Mouse (Mus musculus): ENCODE measurements at regions not wholly inside any gene's neighbourhood (a gene's known extent, or its start where the extent isn't known, plus 50 kb on each side); places are given as distances from the start of the nearest gene placed in this dataset.

DNA sequence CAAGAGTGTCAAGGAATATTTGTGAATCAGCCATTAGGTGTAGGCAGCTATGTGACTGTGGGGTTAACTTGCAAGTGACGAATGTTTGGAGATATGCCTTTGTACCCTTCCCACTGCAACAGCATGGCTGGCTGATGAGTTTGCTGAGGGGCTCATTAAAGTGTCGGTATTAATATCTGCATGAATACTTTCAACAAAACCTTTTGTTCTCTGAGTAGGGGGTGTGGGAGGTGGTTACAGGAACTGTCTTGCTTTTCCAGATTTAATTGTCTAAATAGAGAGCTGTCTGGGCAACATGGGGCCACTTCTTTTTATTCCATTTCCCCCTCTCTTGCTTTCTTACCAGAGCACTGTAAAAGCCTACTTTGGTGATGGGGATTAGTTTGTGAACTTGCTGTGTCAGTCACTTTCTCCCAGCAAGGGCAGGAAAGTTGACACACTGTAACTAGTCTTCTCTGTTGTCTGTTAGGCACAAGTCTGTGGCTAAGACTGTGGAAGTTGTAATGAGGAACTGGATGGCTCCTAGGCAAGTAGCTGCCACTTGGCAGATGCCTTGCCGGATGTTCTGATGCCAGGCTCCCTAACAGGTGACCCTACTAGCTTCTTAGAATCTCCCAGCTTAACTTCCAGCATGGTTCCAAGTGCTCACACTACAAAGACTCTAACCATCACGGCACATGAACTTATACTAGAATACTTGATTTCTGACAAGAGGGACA is 208.7 kb upstream of the Fggy start:
- H3K36me3 ChIP-seq = no peaks in the 10 kb centered on the region
- H3K4me1 ChIP-seq = peaks cover 33% of the 10 kb centered on the region
- no peak overlapping the region for H3K4me2 ChIP-seq (replicated peaks)
- ATAC-seq (replicated peaks) = no peak
- H3K9ac ChIP-seq (replicated peaks) = no peak overlapping the region
- H3K9me3 ChIP-seq = no peaks in the 10 kb centered on the region
- H3K27ac ChIP-seq (replicated peaks) = peak overlapping the region; percentile 63
- 38% methylated on average over 4 of the region's 4 CpGs for WGBS
- no peaks in the 10 kb centered on the region for H3K27me3 ChIP-seq
- H3K4me3 ChIP-seq = no peak overlapping the region

DNA sequence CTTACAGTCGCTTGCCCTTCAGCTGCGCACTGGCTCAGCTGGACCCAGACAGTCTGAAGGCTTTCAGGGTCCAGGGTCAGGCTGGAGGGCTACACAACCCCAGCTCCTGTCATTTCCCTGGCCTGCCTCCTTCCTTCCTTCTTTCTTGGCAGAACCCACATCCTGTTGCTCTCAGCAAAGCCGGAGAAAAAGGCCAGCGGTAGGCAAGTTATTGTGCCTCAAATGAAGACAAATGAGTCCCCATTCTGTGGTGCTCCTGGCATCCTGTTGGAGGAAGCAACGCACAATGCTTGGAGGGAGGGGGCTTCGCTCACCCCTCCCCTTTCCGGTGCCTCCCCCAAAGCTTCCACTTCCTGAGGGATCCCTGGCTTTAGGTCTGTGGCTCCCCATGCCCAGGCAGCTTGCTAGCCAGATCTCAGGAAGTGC is 203.4 kb upstream of the Fggy start:
- H3K9ac ChIP-seq (replicated peaks) = no peak overlapping the region
- H3K4me3 ChIP-seq = no peak overlapping the region
- peak; percentile 58 for ATAC-seq (replicated peaks)
- 44% methylated on average over 7 of the region's 7 CpGs for WGBS
- no peaks in the 10 kb centered on the region for H3K27me3 ChIP-seq
- H3K27ac ChIP-seq (replicated peaks) = no peak overlapping the region
- H3K36me3 ChIP-seq = no peaks in the 10 kb centered on the region
- H3K4me2 ChIP-seq (replicated peaks) = no peak overlapping the region
- no peaks in the 10 kb centered on the region for H3K9me3 ChIP-seq
- H3K4me1 ChIP-seq = peaks cover 7% of the 10 kb centered on the region

DNA sequence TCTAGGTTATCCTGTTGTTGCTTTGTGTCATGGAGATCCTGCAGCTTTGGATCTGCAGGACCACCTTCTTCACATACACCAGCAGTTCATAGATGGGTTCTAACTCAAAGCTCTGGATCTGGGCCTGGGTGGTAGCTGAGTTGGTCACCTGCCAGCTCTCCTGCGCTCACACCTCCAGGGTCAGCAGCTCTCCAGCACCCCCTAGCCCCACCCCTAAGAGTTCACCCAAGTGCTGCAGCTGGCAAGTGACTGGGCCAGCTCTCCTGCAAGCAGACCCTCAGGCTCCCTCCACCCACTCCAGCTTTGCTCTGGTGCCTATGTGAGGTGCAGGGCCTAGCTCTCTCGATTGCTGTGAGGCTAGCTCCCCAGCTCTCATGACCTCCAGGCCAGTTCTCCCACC is 198.6 kb upstream of the Fggy start:
- H3K36me3 ChIP-seq = no peaks in the 10 kb centered on the region
- no peak overlapping the region for H3K9ac ChIP-seq (replicated peaks)
- no peak overlapping the region for H3K27ac ChIP-seq (replicated peaks)
- H3K9me3 ChIP-seq = no peaks in the 10 kb centered on the region
- no peaks in the 10 kb centered on the region for H3K27me3 ChIP-seq
- no peak overlapping the region for H3K4me3 ChIP-seq
- ATAC-seq (replicated peaks) = no peak
- 75% methylated on average over 2 of the region's 2 CpGs for WGBS
- H3K4me1 ChIP-seq = peaks cover 3% of the 10 kb centered on the region; the same call in 1 of the 2 replicates
- H3K4me2 ChIP-seq (replicated peaks) = no peak overlapping the region

DNA sequence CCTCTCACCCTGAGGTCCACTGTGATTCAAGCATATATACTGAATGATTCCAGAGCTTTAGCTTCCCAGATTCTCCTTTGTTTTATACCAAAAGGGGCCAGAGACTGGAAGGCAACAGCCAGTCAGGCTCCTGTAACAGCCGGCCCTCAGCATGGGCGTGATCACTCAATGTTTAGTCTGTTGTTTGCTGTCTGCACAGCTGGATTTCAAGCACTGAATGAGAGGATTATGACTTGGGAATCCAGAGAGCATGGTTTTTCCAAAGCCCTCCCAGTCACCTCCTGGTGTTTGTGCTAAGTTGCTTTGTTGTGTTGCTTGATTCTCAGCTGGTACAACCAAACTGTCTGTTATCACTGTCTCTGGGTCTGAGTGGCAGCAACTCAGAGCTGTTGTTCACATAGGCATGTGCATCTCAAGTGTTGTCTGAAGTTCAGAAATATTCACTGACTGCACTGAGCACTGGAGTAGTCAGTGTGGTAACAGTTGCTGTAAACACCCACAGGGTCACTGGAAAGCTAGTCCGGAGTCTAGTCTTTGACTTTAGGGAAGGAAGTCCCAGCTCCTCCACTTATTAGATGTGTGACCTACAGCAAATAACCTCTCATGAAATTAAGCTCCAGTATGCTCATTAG is 196.9 kb upstream of the Fggy start:
- no peak overlapping the region for H3K4me2 ChIP-seq (replicated peaks)
- no peak overlapping the region for H3K4me3 ChIP-seq
- H3K9ac ChIP-seq (replicated peaks) = no peak overlapping the region
- no peaks in the 10 kb centered on the region for H3K36me3 ChIP-seq
- no peak for ATAC-seq (replicated peaks)
- no peak overlapping the region for H3K27ac ChIP-seq (replicated peaks)
- WGBS = 38% methylated on average over 3 of the region's 3 CpGs
- no peaks in the 10 kb centered on the region for H3K27me3 ChIP-seq
- peaks cover 3% of the 10 kb centered on the region; the same call in 1 of the 2 replicates for H3K4me1 ChIP-seq
- H3K9me3 ChIP-seq = no peaks in the 10 kb centered on the region

DNA sequence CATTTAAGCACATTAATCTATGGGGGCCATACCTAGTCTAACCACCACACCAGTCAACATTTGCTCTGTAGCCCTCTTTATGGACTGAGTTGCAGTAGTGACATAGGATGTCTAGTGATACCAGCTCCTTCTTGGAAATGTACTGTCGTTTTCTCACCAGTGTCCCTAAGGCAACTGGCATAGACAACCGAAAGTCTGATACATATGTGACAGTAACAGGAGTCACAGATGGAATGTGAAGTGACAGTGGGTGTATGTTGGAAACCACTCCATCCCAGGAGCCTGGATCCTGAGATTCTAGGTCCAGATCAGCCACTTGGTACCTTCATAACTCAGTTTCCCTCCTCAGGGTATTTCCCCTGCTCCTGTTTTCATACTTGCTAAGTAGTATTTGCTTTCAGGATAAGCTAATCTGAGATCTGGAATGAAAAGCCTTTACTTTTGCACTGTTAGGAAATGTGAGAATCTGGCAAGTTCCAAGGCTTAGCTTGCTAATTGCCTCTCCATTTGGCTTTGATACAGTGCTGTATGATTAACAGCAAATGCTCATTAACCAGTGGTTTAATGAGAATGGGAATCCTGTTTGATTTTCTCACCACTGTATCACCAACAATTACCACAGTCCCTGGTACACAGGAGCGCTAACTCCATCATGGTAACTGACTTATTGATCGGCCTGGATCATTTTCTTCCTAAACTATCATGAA is 192.8 kb upstream of the Fggy start:
- peak; percentile 75 for ATAC-seq (replicated peaks)

DNA sequence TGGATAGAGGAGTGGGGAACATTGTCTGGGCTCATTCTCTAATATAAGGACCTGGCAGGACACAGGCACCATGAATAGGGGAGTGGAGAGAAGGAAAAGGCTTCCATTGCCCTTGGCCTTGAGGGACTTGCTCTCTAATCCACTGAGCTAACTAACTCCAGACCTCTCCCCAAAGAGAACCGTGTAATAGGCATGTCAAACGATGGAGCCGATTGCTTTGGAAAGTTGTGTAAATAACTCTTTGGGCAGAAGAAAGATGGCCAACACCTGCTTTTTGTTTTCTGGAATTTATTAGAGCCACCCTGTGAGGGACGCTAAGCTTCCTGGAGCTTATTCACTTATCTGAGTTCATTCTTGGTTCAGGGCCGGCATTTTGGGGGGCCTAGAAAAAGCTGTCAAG is 180.9 kb upstream of the Fggy start:
- Histone ChIP-seq H3K9ac (replicated peaks) (no peak overlapping the region), H3K4me2 (replicated peaks) (no peak overlapping the region), H3K9me3 (no peaks in the 10 kb centered on the region), H3K4me3 (no peak overlapping the region), H3K27ac (replicated peaks) (no peak overlapping the region), H3K4me1 (no peaks in the 10 kb centered on the region), H3K27me3 (no peaks in the 10 kb centered on the region), H3K36me3 (no peaks in the 10 kb centered on the region)
- 87% methylated on average over 5 of the region's 5 CpGs for WGBS
- ATAC-seq (replicated peaks) = no peak

More for the DNA sequence above, 192.8 kb upstream of the Fggy start:
- Histone ChIP-seq H3K9me3 (no peaks in the 10 kb centered on the region), H3K4me2 (replicated peaks) (no peak overlapping the region), H3K4me1 (no peaks in the 10 kb centered on the region), H3K27me3 (no peaks in the 10 kb centered on the region), H3K4me3 (no peak overlapping the region), H3K27ac (replicated peaks) (0 out of 2 replicates have a peak overlapping the region, but pooled peaks have one; percentile 41), H3K36me3 (no peaks in the 10 kb centered on the region), H3K9ac (replicated peaks) (no peak overlapping the region)
- WGBS = 50% methylated on average over 4 of the region's 4 CpGs

DNA sequence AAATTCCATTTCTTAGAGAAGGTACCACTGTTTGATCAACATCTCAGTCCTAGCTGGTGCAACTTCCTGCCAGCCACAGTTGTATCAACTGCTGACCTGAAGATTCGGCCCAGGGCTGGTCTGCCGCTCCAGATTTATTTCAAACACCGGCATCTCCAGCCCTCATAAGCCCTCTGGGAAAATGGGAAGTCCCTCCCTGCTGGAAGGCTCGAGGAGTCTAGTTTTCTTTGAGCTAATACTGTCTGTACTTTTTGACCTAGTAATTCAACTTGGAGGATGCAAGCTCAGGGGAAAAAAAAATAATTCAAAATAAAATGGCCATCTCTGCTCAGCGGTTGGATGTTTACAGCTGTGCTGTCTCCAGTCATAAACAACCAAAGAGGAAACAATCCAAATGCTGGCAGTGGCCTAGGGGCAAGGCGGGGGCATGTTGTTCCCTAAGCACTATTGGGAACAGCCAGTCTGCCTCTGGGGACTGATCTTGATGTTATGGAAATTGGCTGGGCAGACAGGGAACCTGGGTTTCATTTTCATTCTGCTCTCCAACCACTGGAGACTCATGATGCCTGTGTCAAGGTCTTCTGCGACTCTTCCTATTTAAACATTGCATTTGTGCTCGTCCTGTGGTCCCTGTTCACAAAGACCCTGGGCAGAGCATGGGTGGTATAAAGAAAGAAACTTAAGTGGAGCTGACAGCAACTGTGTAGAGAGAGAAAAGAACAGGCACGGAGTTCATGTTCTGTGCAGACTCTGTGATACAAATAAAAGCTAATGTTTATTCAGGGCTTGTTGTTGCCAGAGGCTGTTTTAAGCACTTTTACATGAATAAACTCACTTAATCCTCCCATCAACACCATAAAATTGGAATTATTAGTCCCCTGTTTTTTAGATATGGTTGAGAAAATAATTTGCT is 179.8 kb upstream of the Fggy start:
- no peaks in the 10 kb centered on the region for H3K36me3 ChIP-seq
- no peak overlapping the region for H3K9ac ChIP-seq (replicated peaks)
- H3K4me1 ChIP-seq = no peaks in the 10 kb centered on the region
- H3K4me3 ChIP-seq = no peak overlapping the region
- H3K9me3 ChIP-seq = no peaks in the 10 kb centered on the region
- H3K27me3 ChIP-seq = no peaks in the 10 kb centered on the region
- H3K4me2 ChIP-seq (replicated peaks) = no peak overlapping the region
- WGBS = 67% methylated on average over 9 of the region's 9 CpGs
- ATAC-seq (replicated peaks) = no peak
- no peak overlapping the region for H3K27ac ChIP-seq (replicated peaks)

DNA sequence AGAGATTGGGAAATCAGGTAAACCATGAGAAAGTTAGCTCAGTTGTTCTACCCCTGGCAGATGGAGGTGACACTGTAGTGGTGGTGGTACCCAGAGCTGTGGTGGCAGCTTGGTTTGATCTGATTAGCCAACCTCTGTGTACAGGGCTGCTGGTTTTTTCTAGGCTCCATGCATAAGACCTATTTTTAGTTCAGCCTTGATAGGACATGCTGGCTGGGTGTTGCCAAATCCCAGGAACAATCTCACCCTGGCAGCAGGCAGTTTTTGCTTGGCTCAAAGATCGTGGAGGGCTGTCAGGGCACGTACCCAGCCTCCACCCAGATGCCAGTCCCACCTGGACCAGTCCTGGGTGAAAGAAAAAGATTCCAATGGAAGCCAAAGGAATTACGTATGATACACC is 178.7 kb upstream of the Fggy start:
- Histone ChIP-seq H3K9ac (replicated peaks) (no peak overlapping the region), H3K27me3 (no peaks in the 10 kb centered on the region), H3K36me3 (no peaks in the 10 kb centered on the region), H3K9me3 (no peaks in the 10 kb centered on the region), H3K4me3 (no peak overlapping the region), H3K4me2 (replicated peaks) (no peak overlapping the region), H3K4me1 (no peaks in the 10 kb centered on the region), H3K27ac (replicated peaks) (no peak overlapping the region)
- no peak for ATAC-seq (replicated peaks)
- 79% methylated on average over 3 of the region's 3 CpGs for WGBS

DNA sequence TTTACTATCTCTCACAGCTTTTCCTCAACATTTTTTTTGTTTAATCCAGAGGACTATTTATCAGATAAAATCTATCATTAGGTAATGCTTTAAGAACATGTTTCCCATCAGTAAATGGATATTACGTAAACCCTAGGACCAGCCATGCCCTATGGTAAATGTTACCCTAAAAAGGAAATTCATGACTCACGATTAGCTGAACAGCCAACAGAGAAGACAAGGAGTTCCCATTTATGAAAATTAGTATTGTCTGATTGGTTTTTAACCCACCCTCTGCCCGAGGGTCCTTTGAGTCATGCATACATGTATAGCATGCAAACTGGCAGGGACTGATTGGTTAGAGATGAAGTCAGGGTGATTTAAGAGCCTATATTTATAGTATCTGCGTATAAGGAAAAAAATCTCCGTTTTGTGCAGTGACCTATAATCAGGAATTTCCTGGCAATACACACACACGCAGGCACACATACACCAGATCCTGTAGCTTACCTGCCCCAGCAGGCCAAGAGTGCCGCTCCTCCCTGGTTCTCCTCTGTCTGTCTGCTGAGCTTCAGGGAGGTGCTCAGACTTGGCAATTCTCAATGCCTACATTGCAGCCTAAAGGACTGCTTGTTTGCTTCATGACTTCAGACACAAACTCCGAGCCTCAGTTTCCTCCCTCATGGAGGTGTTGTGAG is 174.0 kb upstream of the Fggy start:
- no peaks in the 10 kb centered on the region for H3K27me3 ChIP-seq
- no peak for ATAC-seq (replicated peaks)
- WGBS = 89% methylated on average over 8 of the region's 8 CpGs

GRCm38 (mm10) chr4:95385552-95385951 is 171.8 kb upstream of the Fggy start:
- no peak for ATAC-seq (replicated peaks)
- H3K9me3 ChIP-seq = no peaks in the 10 kb centered on the region
- H3K4me2 ChIP-seq (replicated peaks) = no peak overlapping the region
- H3K27ac ChIP-seq (replicated peaks) = no peak overlapping the region
- H3K4me3 ChIP-seq = no peak overlapping the region
- H3K4me1 ChIP-seq = no peaks in the 10 kb centered on the region
- no peaks in the 10 kb centered on the region for H3K36me3 ChIP-seq
- H3K27me3 ChIP-seq = no peaks in the 10 kb centered on the region
- no peak overlapping the region for H3K9ac ChIP-seq (replicated peaks)
- WGBS = 63% methylated on average over 7 of the region's 7 CpGs

More for the DNA sequence above, 174.0 kb upstream of the Fggy start:
- Histone ChIP-seq H3K4me3 (no peak overlapping the region), H3K36me3 (no peaks in the 10 kb centered on the region), H3K9me3 (no peaks in the 10 kb centered on the region), H3K4me2 (replicated peaks) (no peak overlapping the region), H3K9ac (replicated peaks) (no peak overlapping the region), H3K27ac (replicated peaks) (no peak overlapping the region), H3K4me1 (no peaks in the 10 kb centered on the region)

DNA sequence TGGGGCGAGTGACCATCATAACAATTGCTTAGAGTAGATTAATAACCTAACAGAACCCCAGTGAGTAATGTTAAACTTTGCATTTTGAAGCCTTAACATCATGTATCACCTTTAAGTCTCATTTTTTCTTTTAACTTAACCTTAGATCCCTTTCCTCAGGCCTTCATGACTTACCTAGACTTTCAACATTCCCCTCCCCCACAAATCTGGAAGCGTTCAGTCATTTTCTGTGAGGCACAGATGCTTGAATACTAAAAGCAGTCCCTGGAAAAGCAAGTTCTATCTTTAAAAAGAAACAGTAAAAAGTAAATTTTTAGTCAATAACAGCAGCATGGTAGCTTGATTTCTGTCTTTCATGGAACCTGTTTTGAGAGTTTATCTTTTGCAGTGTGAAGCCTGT is 171.3 kb upstream of the Fggy start:
- Histone ChIP-seq H3K9ac (replicated peaks) (no peak overlapping the region), H3K4me1 (no peaks in the 10 kb centered on the region), H3K4me2 (replicated peaks) (no peak overlapping the region), H3K27me3 (no peaks in the 10 kb centered on the region), H3K36me3 (no peaks in the 10 kb centered on the region), H3K4me3 (no peak overlapping the region), H3K9me3 (no peaks in the 10 kb centered on the region), H3K27ac (replicated peaks) (no peak overlapping the region)
- ATAC-seq (replicated peaks) = no peak
- WGBS = 59% methylated on average over 2 of the region's 2 CpGs

Measured in forebrain, embryonic 15.5 days (tissue).